Mouse (Mus musculus) Patski (cell line): ENCODE measurements around the gene Sorcs2. TPM values are rescaled to one million over a fixed set of nuclear protein-coding genes. Genes with fewer than 3 reads are reported as not detected.

ENCODE experiments used
- ATAC-seq: fragments of 100-300 bp; one replicate; pipeline ENCODE4 v1.8.0; 2021
- CTCF ChIA-PET: fragments of 350-600 bp; sonication (Branson Sonifier 250); formaldehyde crosslinking; loops from one replicate; lab custom pipeline; 2022; ENCODE audit warnings: inconsistent platforms; lab: Charles Lee
- POLR2A ChIA-PET: fragments of 350-600 bp; sonication (Branson Sonifier 250); formaldehyde crosslinking; loops from one replicate; lab custom pipeline; 2022; ENCODE audit warnings: antibody characterized with exemption, inconsistent platforms; lab: Charles Lee
- DNase-seq: peaks from one replicate; pipeline ENCODE4 v3.0.0-alpha.2; 2011; ENCODE audit warnings: low read depth, low spot score
- H3K27me3 ChIP-seq: fragments of 371-371 bp; one replicate; pipeline ENCODE4 v1.5.1; 2021
- CTCF ChIP-seq: fragments of 100-300 bp; IDR thresholded peaks from one replicate; pipeline ENCODE4 v1.5.1; 2021
- in situ Hi-C: fragments of 300-500 bp; cut with MboI; formaldehyde crosslinking; loops from 3 replicates; pipeline ENCODE4 v1.11.1; 2018; ENCODE audit warnings: low pct_unique_long_range_greater_than_20kb, mixed read lengths
- polyA plus RNA-seq: library from polyadenylated mRNA; unstranded; gene quantifications from one replicate; pipeline ENCODE4 v1.2.3, GENCODE M21; 2021

The Sorcs2 gene
- polyA plus RNA-seq, 1 experiment from 2014 or later, result 9.9 TPM

- ATAC-seq, result no peak
- ChIA-PET CTCF (interaction anchor here (0.9 to 9.1 kb wide), 8 partner anchors 10 to 99 kb away, joined by 3 to 125 read pairs (median 4); partner anchors contain the start of gene Afap1), POLR2A (interaction anchor here (0.7 to 1.4 kb wide), 3 partner anchors 10 to 82 kb away, joined by 3 to 5 read pairs (median 4); no protein-coding TSS in a partner anchor)
- in situ Hi-C loops, result loop anchor here (5.0 kb wide), 1 partner anchor 83 kb away; no protein-coding TSS in a partner anchor
- no peak for DNase-seq
- TF ChIP-seq CTCF, result no peak
- H3K27me3 ChIP-seq, result no peaks in the 10 kb centered on the region
Observed at GRCm38 (mm10) chr5:35970380-35971105, 427.4 kb downstream of the Sorcs2 start.

GRCm38 (mm10) chr5:35969857-35970256 is 428.1 kb downstream of the Sorcs2 start:
- no peaks in the 10 kb centered on the region for H3K27me3 ChIP-seq
- no peak for TF ChIP-seq CTCF
- no peak for DNase-seq
- in situ Hi-C loops, result loop anchor here (5.0 kb wide), 1 partner anchor 83 kb away; no protein-coding TSS in a partner anchor
- ChIA-PET CTCF (interaction anchor here (0.9 to 9.1 kb wide), 8 partner anchors 9 to 98 kb away, joined by 3 to 125 read pairs (median 3); partner anchors contain the start of gene Afap1), POLR2A (interaction anchor here (0.7 to 1.4 kb wide), 2 partner anchors 9 to 81 kb away, joined by 4 to 5 read pairs; no protein-coding TSS in a partner anchor)
- ATAC-seq, result no peak

Other genes starting within 250 kb of the Sorcs2 start
- gene Psapl1, start 194.1 kb downstream of the Sorcs2 start, polyA plus RNA-seq, result not detected
- gene Grpel1, start 66.9 kb upstream of the Sorcs2 start, polyA plus RNA-seq, result 47.0 TPM
- 27.2 TPM for gene Tada2b, start 86.1 kb upstream of the Sorcs2 start, polyA plus RNA-seq
- 4.3 TPM for gene Ccdc96, start 86.4 kb upstream of the Sorcs2 start, polyA plus RNA-seq
- 49.8 TPM for gene Tbc1d14, start 195.1 kb upstream of the Sorcs2 start, polyA plus RNA-seq